Mouse (Mus musculus) limb, embryonic 13.5 days (tissue): ENCODE measurements around the gene Tiam1. TPM values are rescaled to one million over a fixed set of nuclear protein-coding genes. Genes with fewer than 3 reads are reported as not detected.

ENCODE experiments used
- ATAC-seq: fragments of 200-750 bp; cut with Nextera tagmentation; 2 replicates; pipeline ENCODE4 v1.8.0; 2017; ENCODE audit warnings: low read depth, moderate number of reproducible peaks, moderate TSS enrichment; ENCODE audit not compliant: low FRiP score
- H3K27ac ChIP-seq: fragments of 300-500 bp; sonication (generic); 2 replicates; pipeline ENCODE4 v1.5.1; 2015; ENCODE audit warnings: inconsistent platforms, mild to moderate bottlenecking, moderate library complexity
- H3K27me3 ChIP-seq: fragments of 300-500 bp; sonication (generic); 2 replicates; pipeline ENCODE4 v1.6.1; 2015; ENCODE audit warnings: mild to moderate bottlenecking, inconsistent platforms
- H3K36me3 ChIP-seq: fragments of 300-500 bp; sonication (generic); 2 replicates; pipeline ENCODE4 v1.6.1; 2015; ENCODE audit warnings: inconsistent platforms, mild to moderate bottlenecking, moderate library complexity
- H3K4me1 ChIP-seq: fragments of 300-500 bp; sonication (generic); 2 replicates; pipeline ENCODE4 v1.6.1; 2015; ENCODE audit warnings: inconsistent platforms
- H3K4me2 ChIP-seq: fragments of 300-500 bp; sonication (generic); replicated peaks from 2 replicates; pipeline ENCODE4 v1.6.1; 2015; ENCODE audit warnings: inconsistent platforms, mild to moderate bottlenecking, moderate library complexity
- H3K4me3 ChIP-seq: fragments of 300-500 bp; sonication (generic); 2 replicates; pipeline ENCODE4 v1.5.1; 2015; ENCODE audit warnings: moderate library complexity, mild to moderate bottlenecking, inconsistent platforms
- H3K9ac ChIP-seq: fragments of 300-500 bp; sonication (generic); 2 replicates; pipeline ENCODE4 v1.6.1; 2015; ENCODE audit warnings: mild to moderate bottlenecking, inconsistent platforms
- H3K9me3 ChIP-seq: fragments of 300-500 bp; sonication (generic); 2 replicates; pipeline ENCODE4 v1.6.1; 2016; ENCODE audit warnings: inconsistent platforms
- whole genome bisulfite sequencing: fragments of 180-500 bp; shearing (Covaris S2); methylation state at CpG from one replicate; pipeline ENCODE4 v1.1.7; 2015; 5-methylcytosine and 5-hydroxymethylcytosine counted together
- polyA plus RNA-seq: library from polyadenylated mRNA; unstranded; fragments of >200 nt; fragmentation: Nextera tagmentation; extraction: Ambion mirVana; gene quantifications from 2 replicates; pipeline ENCODE4 v1.2.1, GENCODE M21; 2015

Tiam1 gene
- polyA plus RNA-seq, 1 experiment from 2014 or later, result 55.0 TPM

- Histone ChIP-seq H3K27me3 (no peaks in the 10 kb centered on the region), H3K4me3 (no peak overlapping the region), H3K36me3 (no peaks in the 10 kb centered on the region), H3K9me3 (no peaks in the 10 kb centered on the region), H3K9ac (no peak overlapping the region), H3K27ac (no peak overlapping the region; the same call in 1 of the 2 replicates), H3K4me1 (peaks cover 16% of the 10 kb centered on the region), H3K4me2 (no peak overlapping the region)
- 80% methylated on average over 20 of the region's 20 CpGs for WGBS
- no peak for ATAC-seq
These were observed 157.7 kb downstream of the Tiam1 start for GRCm38 (mm10) chr16:89985702-89986481.

DNA sequence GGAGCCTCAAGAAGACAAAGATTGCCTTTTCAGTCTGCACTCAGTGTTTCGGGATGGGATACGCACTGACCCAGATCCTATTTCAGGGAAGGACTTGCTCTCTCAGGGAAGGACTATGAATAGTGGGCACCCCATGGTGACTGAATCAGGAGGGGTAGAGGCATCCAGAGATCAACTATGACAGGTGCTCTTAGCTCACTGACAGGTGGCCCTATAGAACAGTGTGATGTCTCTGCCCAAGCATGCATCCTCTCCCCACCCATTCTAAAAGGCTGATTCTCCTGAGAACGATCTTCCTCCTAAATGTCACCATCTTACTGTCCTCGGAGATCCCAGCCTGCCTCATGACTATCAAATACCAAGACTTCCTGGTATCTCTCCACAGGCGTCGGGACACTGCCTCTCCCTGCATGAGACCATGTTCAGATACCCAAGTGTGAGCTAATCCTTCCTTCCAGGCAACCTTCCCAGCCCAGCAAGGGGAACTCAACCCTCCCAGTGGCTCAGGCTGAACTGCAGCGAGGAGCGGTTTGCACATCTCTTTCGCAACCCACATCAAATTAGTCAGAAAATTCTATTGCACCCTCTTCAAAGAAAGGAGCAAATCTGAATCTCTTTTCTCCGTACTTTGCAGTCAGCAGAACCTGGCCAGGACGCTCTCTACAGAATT is 163.4 kb downstream of the Tiam1 start:
- Histone ChIP-seq H3K4me3 (no peak overlapping the region), H3K4me1 (peaks cover 12% of the 10 kb centered on the region; the same call in 1 of the 2 replicates), H3K27me3 (no peaks in the 10 kb centered on the region), H3K4me2 (no peak overlapping the region), H3K36me3 (no peaks in the 10 kb centered on the region), H3K9me3 (no peaks in the 10 kb centered on the region), H3K27ac (no peak overlapping the region), H3K9ac (no peak overlapping the region)
- 90% methylated on average over 11 of the region's 11 CpGs for WGBS
- no peak for ATAC-seq

GRCm38 (mm10) chr16:89975441-89975840 is 168.1 kb downstream of the Tiam1 start:
- Histone ChIP-seq H3K9me3 (no peaks in the 10 kb centered on the region), H3K27me3 (no peaks in the 10 kb centered on the region), H3K36me3 (no peaks in the 10 kb centered on the region), H3K4me1 (peaks cover 23% of the 10 kb centered on the region), H3K27ac (no peak overlapping the region), H3K4me3 (no peak overlapping the region), H3K4me2 (no peak overlapping the region), H3K9ac (no peak overlapping the region)
- 86% methylated on average over 9 of the region's 9 CpGs for WGBS
- ATAC-seq, result no peak

GRCm38 (mm10) chr16:89973814-89974712 is 169.5 kb downstream of the Tiam1 start:
- peaks cover 19% of the 10 kb centered on the region for H3K4me1 ChIP-seq
- H3K9me3 ChIP-seq, result no peaks in the 10 kb centered on the region
- H3K4me3 ChIP-seq, result no peak overlapping the region
- H3K27ac ChIP-seq, result no peak overlapping the region
- no peaks in the 10 kb centered on the region for H3K27me3 ChIP-seq
- H3K9ac ChIP-seq, result no peak overlapping the region
- 0 out of 2 replicates have a peak, but pooled peaks have one; percentile 30 for ATAC-seq
- no peaks in the 10 kb centered on the region for H3K36me3 ChIP-seq
- no peak overlapping the region for H3K4me2 ChIP-seq
- 55% methylated on average over 16 of the region's 16 CpGs for WGBS

DNA sequence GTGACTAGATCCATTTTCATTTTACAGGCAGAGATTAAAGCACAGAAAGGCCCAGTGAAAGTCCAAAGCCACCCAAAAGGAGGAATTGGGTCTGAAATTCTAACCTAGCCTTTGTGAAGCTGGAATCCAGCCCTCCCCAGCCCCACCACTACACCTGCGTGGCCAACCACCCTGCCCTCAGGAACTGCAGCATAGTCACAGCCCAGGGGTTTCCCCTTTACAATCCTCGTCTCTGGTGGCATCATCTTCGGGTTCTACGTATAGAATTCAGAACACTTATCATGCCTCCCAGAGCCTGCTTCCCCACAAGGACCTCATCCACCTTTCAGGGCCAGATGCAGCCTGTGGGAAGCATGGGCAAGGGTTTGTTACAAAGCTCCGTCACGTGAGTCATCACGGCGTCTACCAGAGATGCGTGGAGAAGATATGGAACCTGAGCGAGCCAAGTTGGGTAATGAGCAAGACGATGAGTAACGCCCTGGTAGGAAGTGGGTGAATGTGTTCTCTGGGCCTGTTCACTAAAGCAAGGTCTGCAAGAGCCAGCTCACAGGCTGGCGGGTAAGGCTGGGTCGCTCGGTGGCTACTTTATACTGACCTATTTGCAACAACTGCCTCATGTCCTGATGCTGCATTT is 170.6 kb downstream of the Tiam1 start:
- Histone ChIP-seq H3K4me3 (no peak overlapping the region), H3K27ac (no peak overlapping the region), H3K4me2 (no peak overlapping the region), H3K9me3 (no peaks in the 10 kb centered on the region), H3K4me1 (peaks cover 24% of the 10 kb centered on the region), H3K27me3 (no peaks in the 10 kb centered on the region), H3K36me3 (no peaks in the 10 kb centered on the region), H3K9ac (no peak overlapping the region)
- WGBS, result 89% methylated on average over 15 of the region's 15 CpGs
- ATAC-seq, result no peak

GRCm38 (mm10) chr16:89972018-89972417 is 171.6 kb downstream of the Tiam1 start:
- no peaks in the 10 kb centered on the region for H3K27me3 ChIP-seq
- no peak for ATAC-seq

GRCm38 (mm10) chr16:89968058-89968457 is 175.5 kb downstream of the Tiam1 start:
- Histone ChIP-seq H3K4me1 (peaks cover 16% of the 10 kb centered on the region), H3K4me3 (no peak overlapping the region), H3K36me3 (peaks cover 18% of the 10 kb centered on the region), H3K27me3 (no peaks in the 10 kb centered on the region), H3K27ac (no peak overlapping the region; the same call in 1 of the 2 replicates), H3K9ac (no peak overlapping the region), H3K4me2 (no peak overlapping the region), H3K9me3 (peaks cover 7% of the 10 kb centered on the region; the same call in 1 of the 2 replicates)
- no peak for ATAC-seq
- 64% methylated on average over 6 of the region's 6 CpGs for WGBS

More at GRCm38 (mm10) chr16:89972018-89972417, 171.6 kb downstream of the Tiam1 start:
- H3K4me2 ChIP-seq, result no peak overlapping the region
- H3K4me3 ChIP-seq, result no peak overlapping the region
- H3K9ac ChIP-seq, result no peak overlapping the region
- H3K27ac ChIP-seq, result no peak overlapping the region
- WGBS, result 86% methylated on average over 6 of the region's 6 CpGs
- peaks cover 26% of the 10 kb centered on the region for H3K4me1 ChIP-seq
- H3K36me3 ChIP-seq, result 0 out of 2 replicates have a peak, but pooled peaks cover 2% of the 10 kb centered on the region
- H3K9me3 ChIP-seq, result no peaks in the 10 kb centered on the region

DNA sequence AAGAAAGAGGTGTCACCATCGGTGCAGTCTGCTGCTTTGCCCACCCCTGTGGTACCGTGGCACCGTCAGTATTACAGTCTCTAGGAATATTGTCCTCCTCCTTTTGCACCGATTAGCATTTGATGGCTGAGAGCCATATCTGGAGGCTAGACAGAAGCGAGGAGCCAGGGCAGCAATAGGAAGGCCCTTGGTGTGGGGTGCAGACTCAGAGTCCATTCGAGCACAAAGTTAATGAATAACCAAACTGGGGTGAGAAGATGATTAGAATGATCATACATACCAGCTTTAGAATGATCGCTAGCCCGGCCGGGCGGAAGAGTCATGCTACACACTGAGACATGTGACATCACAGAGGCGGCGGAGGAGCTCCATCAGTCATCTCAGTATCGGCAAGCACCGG is 180.7 kb downstream of the Tiam1 start:
- Histone ChIP-seq H3K9me3 (peaks cover 7% of the 10 kb centered on the region; the same call in 1 of the 2 replicates), H3K4me1 (peaks cover 35% of the 10 kb centered on the region), H3K36me3 (peaks cover 18% of the 10 kb centered on the region), H3K4me3 (no peak overlapping the region), H3K27me3 (no peaks in the 10 kb centered on the region), H3K27ac (no peak overlapping the region), H3K9ac (no peak overlapping the region), H3K4me2 (no peak overlapping the region)
- 97% methylated on average over 14 of the region's 14 CpGs for WGBS
- no peak for ATAC-seq

DNA sequence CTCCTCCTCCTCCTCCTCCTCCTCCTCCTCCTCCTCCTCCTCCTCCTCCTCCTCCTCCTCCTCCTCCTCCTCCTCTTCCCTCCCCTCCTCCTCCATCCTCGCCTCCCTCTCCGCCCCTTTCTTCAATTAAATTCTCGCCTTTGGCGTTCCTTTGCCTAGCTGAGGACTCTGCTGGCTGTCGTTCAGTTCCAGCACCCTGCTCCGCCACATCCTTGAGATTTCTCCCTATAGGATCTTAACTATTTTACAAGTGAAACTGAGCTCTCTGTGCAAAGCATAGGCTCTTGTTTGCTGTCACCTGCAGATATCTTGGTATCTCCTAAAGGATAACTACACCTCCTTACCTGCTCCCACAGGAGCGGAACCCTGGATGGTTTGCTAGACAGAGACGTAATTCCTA is 182.7 kb downstream of the Tiam1 start:
- H3K9ac ChIP-seq, result 0 out of 2 replicates have a peak overlapping the region, but pooled peaks have one; percentile 25
- H3K4me3 ChIP-seq, result peak overlapping the region; percentile 53
- ATAC-seq, result no peak
- WGBS, result 14% methylated on average over 7 of the region's 8 CpGs
- no peaks in the 10 kb centered on the region; the same call in 1 of the 2 replicates for H3K9me3 ChIP-seq
- H3K4me2 ChIP-seq, result peak overlapping the region; percentile 89
- H3K27ac ChIP-seq, result peak overlapping the region; percentile 48; the same call in 1 of the 2 replicates
- H3K36me3 ChIP-seq, result peaks cover 9% of the 10 kb centered on the region
- peaks cover 46% of the 10 kb centered on the region for H3K4me1 ChIP-seq
- H3K27me3 ChIP-seq, result no peaks in the 10 kb centered on the region

GRCm38 (mm10) chr16:89960186-89960878 is 183.2 kb downstream of the Tiam1 start:
- Histone ChIP-seq H3K4me3 (peak overlapping the region; percentile 53), H3K9ac (peak overlapping the region; percentile 72), H3K27ac (peak overlapping the region; percentile 83), H3K27me3 (no peaks in the 10 kb centered on the region), H3K4me1 (peaks cover 46% of the 10 kb centered on the region), H3K4me2 (peak overlapping the region; percentile 89), H3K36me3 (peaks cover 8% of the 10 kb centered on the region), H3K9me3 (no peaks in the 10 kb centered on the region)
- under 1% methylated on average over 27 of the region's 33 CpGs for whole genome bisulfite sequencing
- ATAC-seq, result peak; percentile 74

DNA sequence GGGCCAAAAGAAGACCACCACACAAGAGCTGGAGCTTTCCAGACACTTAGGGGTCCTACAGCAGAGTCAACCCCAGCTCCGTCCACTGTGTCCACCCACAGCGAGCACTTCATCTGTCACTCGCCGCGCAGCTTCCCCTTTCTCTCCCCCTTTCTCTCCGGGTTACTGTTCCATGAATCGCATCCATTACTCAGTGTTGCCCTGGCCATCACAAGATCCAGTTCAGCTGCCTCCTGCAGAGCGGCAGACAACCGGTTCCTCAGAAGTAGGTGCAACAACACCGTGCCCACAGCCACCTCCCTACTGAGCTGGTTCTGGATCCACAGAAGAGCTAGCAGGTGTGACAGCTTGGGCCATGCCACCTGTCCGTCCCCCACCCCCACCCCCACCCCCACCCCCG is 184.6 kb downstream of the Tiam1 start:
- H3K4me1 ChIP-seq, result peaks cover 58% of the 10 kb centered on the region
- ATAC-seq, result no peak
- 21% methylated on average over 12 of the region's 12 CpGs for WGBS
- peak overlapping the region; percentile 53 for H3K4me3 ChIP-seq
- 0 out of 2 replicates have a peak overlapping the region, but pooled peaks have one; percentile 31 for H3K9ac ChIP-seq
- H3K27me3 ChIP-seq, result no peaks in the 10 kb centered on the region
- H3K27ac ChIP-seq, result no peak overlapping the region
- no peaks in the 10 kb centered on the region for H3K9me3 ChIP-seq
- peaks cover 13% of the 10 kb centered on the region for H3K36me3 ChIP-seq
- H3K4me2 ChIP-seq, result peak overlapping the region; percentile 89
